Mouse (Mus musculus) kidney, embryonic 14.5 days (tissue): ENCODE data around the gene Timp3. TPM values are rescaled to one million over a fixed set of nuclear protein-coding genes. Genes with fewer than 3 reads are reported as not detected.

Experiments
- ATAC-seq: fragments of 200-750 bp; cut with Nextera tagmentation; 2 replicates; pipeline ENCODE4 v1.8.0; 2017; ENCODE audit warnings: moderate number of reproducible peaks, mild to moderate bottlenecking, moderate TSS enrichment, moderate library complexity; ENCODE audit not compliant: low FRiP score, low TSS enrichment
- H3K27ac ChIP-seq: fragments of 300-500 bp; sonication (generic); 2 replicates; pipeline ENCODE4 v1.5.1; 2014; ENCODE audit warnings: low read depth, mild to moderate bottlenecking, low read length, moderate library complexity, mixed read lengths
- H3K27me3 ChIP-seq: fragments of 300-500 bp; sonication (generic); 2 replicates; pipeline ENCODE4 v1.6.1; 2014; ENCODE audit warnings: mild to moderate bottlenecking, low read length; ENCODE audit not compliant: control insufficient read depth, insufficient read depth
- H3K36me3 ChIP-seq: fragments of 300-500 bp; sonication (generic); 2 replicates; pipeline ENCODE4 v1.6.1; 2014; ENCODE audit warnings: low read length, mixed read lengths; ENCODE audit not compliant: control insufficient read depth, insufficient read depth
- H3K4me1 ChIP-seq: fragments of 300-500 bp; sonication (generic); 2 replicates; pipeline ENCODE4 v1.6.1; 2014; ENCODE audit warnings: low read length, mixed read lengths; ENCODE audit not compliant: control insufficient read depth, insufficient read depth
- H3K4me2 ChIP-seq: fragments of 300-500 bp; sonication (generic); replicated peaks from 2 replicates; pipeline ENCODE4 v1.6.1; 2014; ENCODE audit warnings: low read depth, mild to moderate bottlenecking, low read length
- H3K4me3 ChIP-seq: fragments of 300-500 bp; sonication (generic); 2 replicates; pipeline ENCODE4 v1.5.1; 2014; ENCODE audit warnings: mild to moderate bottlenecking, low read length
- H3K9ac ChIP-seq: fragments of 300-500 bp; sonication (generic); 2 replicates; pipeline ENCODE4 v1.6.1; 2014; ENCODE audit warnings: low read depth, mild to moderate bottlenecking, low read length, moderate library complexity
- H3K9me3 ChIP-seq: fragments of 300-500 bp; sonication (generic); 2 replicates; pipeline ENCODE4 v1.6.1; 2016; ENCODE audit warnings: low read length; ENCODE audit not compliant: control insufficient read depth
- WGBS: fragments of 180-500 bp; shearing (Covaris S2); extraction: QIAGEN DNeasy Blood & Tissue Kit; methylation state at CpG from one replicate; pipeline ENCODE4 v1.1.7; 2014; 5-methylcytosine and 5-hydroxymethylcytosine counted together
- polyA plus RNA-seq: library from polyadenylated mRNA; unstranded; fragments of >200 nt; fragmentation: Nextera tagmentation; extraction: Ambion mirVana; gene quantifications from 2 replicates; pipeline ENCODE4 v1.2.1, GENCODE M21; 2014

The Timp3 gene
- polyA plus RNA-seq = 31.9 and 60.1 TPM in 2 replicates

GRCm38 (mm10) chr10:86300293-86301116, at the start of gene Timp3:
TSS of gene Timp3 (plus strand) at chr10:86300372.
- Histone ChIP-seq H3K9ac (peak within 1 kb of the TSS; percentile 68), H3K4me1 (peaks cover 13% of the 10 kb centered on the region), H3K9me3 (no peaks in the 10 kb centered on the region), H3K4me2 (peak within 1 kb of the TSS; percentile 81), H3K36me3 (peaks cover 3% of the 10 kb centered on the region; the same call in 1 of the 2 replicates), H3K27me3 (no peaks in the 10 kb centered on the region), H3K4me3 (peak within 1 kb of the TSS; percentile 62), H3K27ac (peak within 1 kb of the TSS; percentile 0)
- WGBS = under 1% methylated on average over 56 of the region's 65 CpGs
- peak; percentile 86 for ATAC-seq

GRCm38 (mm10) chr10:86256221-86256620, 44.0 kb upstream of the Timp3 start:
- no peak for ATAC-seq
- H3K9me3 ChIP-seq = no peaks in the 10 kb centered on the region; the same call in 1 of the 2 replicates
- no peak overlapping the region for H3K27ac ChIP-seq
- no peaks in the 10 kb centered on the region for H3K4me1 ChIP-seq
- no peak overlapping the region for H3K9ac ChIP-seq
- no peaks in the 10 kb centered on the region for H3K36me3 ChIP-seq
- no peak overlapping the region for H3K4me3 ChIP-seq
- no peak overlapping the region for H3K4me2 ChIP-seq
- no peaks in the 10 kb centered on the region for H3K27me3 ChIP-seq
- 62% methylated on average over 4 of the region's 4 CpGs for WGBS

- WGBS = 84% methylated on average over 3 of the region's 3 CpGs
- H3K36me3 ChIP-seq = no peaks in the 10 kb centered on the region
- ATAC-seq = no peak
These were observed 43.1 kb upstream of the Timp3 start for GRCm38 (mm10) chr10:86257045-86257444.

GRCm38 (mm10) chr10:86258046-86258445, 42.1 kb upstream of the Timp3 start:
- no peak for ATAC-seq
- no peak overlapping the region for H3K4me2 ChIP-seq
- no peak overlapping the region for H3K9ac ChIP-seq
- no peaks in the 10 kb centered on the region for H3K4me1 ChIP-seq
- H3K4me3 ChIP-seq = no peak overlapping the region
- 47% methylated on average over 4 of the region's 4 CpGs for WGBS
- H3K27ac ChIP-seq = no peak overlapping the region
- no peaks in the 10 kb centered on the region for H3K27me3 ChIP-seq
- no peaks in the 10 kb centered on the region for H3K36me3 ChIP-seq
- H3K9me3 ChIP-seq = no peaks in the 10 kb centered on the region; the same call in 1 of the 2 replicates

More at GRCm38 (mm10) chr10:86257045-86257444, 43.1 kb upstream of the Timp3 start:
- Histone ChIP-seq H3K4me1 (no peaks in the 10 kb centered on the region), H3K4me2 (no peak overlapping the region), H3K27ac (no peak overlapping the region), H3K9me3 (no peaks in the 10 kb centered on the region; the same call in 1 of the 2 replicates), H3K9ac (no peak overlapping the region), H3K4me3 (no peak overlapping the region), H3K27me3 (no peaks in the 10 kb centered on the region)

- Histone ChIP-seq H3K9me3 (no peaks in the 10 kb centered on the region; the same call in 1 of the 2 replicates), H3K27me3 (no peaks in the 10 kb centered on the region), H3K4me1 (no peaks in the 10 kb centered on the region), H3K4me2 (no peak overlapping the region), H3K36me3 (no peaks in the 10 kb centered on the region), H3K9ac (no peak overlapping the region), H3K4me3 (no peak overlapping the region), H3K27ac (no peak overlapping the region)
- 93% methylated on average over 3 of the region's 3 CpGs for WGBS
- no peak for ATAC-seq
These were observed 41.2 kb upstream of the Timp3 start for GRCm38 (mm10) chr10:86258992-86259391.

- Histone ChIP-seq H3K27ac (no peak overlapping the region), H3K4me1 (no peaks in the 10 kb centered on the region), H3K27me3 (no peaks in the 10 kb centered on the region), H3K4me2 (no peak overlapping the region), H3K4me3 (no peak overlapping the region), H3K36me3 (no peaks in the 10 kb centered on the region), H3K9ac (no peak overlapping the region), H3K9me3 (no peaks in the 10 kb centered on the region; the same call in 1 of the 2 replicates)
- no peak for ATAC-seq
- WGBS = 67% methylated on average over 2 of the region's 2 CpGs
These were observed 38.4 kb upstream of the Timp3 start for GRCm38 (mm10) chr10:86261725-86262124.

GRCm38 (mm10) chr10:86264618-86265017, 35.6 kb upstream of the Timp3 start:
- H3K9ac ChIP-seq = no peak overlapping the region
- no peaks in the 10 kb centered on the region for H3K36me3 ChIP-seq
- H3K4me3 ChIP-seq = no peak overlapping the region
- peak; percentile 35; the same call in 1 of the 2 replicates for ATAC-seq
- H3K9me3 ChIP-seq = no peaks in the 10 kb centered on the region; the same call in 1 of the 2 replicates
- WGBS = 69% methylated on average over 9 of the region's 9 CpGs
- no peaks in the 10 kb centered on the region for H3K4me1 ChIP-seq
- H3K4me2 ChIP-seq = no peak overlapping the region
- H3K27ac ChIP-seq = no peak overlapping the region; the same call in 1 of the 2 replicates
- no peaks in the 10 kb centered on the region for H3K27me3 ChIP-seq

GRCm38 (mm10) chr10:86270254-86270653, 29.9 kb upstream of the Timp3 start:
- 21% methylated on average over 3 of the region's 3 CpGs for WGBS
- H3K4me2 ChIP-seq = no peak overlapping the region
- no peaks in the 10 kb centered on the region for H3K9me3 ChIP-seq
- no peak overlapping the region for H3K27ac ChIP-seq
- no peak for ATAC-seq
- no peak overlapping the region for H3K4me3 ChIP-seq
- H3K27me3 ChIP-seq = no peaks in the 10 kb centered on the region
- no peak overlapping the region for H3K9ac ChIP-seq
- H3K36me3 ChIP-seq = no peaks in the 10 kb centered on the region
- no peaks in the 10 kb centered on the region for H3K4me1 ChIP-seq

GRCm38 (mm10) chr10:86272826-86273225, 27.3 kb upstream of the Timp3 start:
- ATAC-seq = no peak
- Histone ChIP-seq H3K9me3 (no peaks in the 10 kb centered on the region), H3K9ac (no peak overlapping the region), H3K4me1 (no peaks in the 10 kb centered on the region), H3K27ac (peak overlapping the region; percentile 71; the same call in 1 of the 2 replicates), H3K36me3 (no peaks in the 10 kb centered on the region), H3K27me3 (no peaks in the 10 kb centered on the region), H3K4me2 (no peak overlapping the region), H3K4me3 (no peak overlapping the region)
- 81% methylated on average over 3 of the region's 3 CpGs for WGBS
